Mouse (Mus musculus): ENCODE results near the gene Stk10.
A peak's percentile ranks its signal among the peaks of the same experiment; 100 is the strongest.

Stk10 gene

DNA sequence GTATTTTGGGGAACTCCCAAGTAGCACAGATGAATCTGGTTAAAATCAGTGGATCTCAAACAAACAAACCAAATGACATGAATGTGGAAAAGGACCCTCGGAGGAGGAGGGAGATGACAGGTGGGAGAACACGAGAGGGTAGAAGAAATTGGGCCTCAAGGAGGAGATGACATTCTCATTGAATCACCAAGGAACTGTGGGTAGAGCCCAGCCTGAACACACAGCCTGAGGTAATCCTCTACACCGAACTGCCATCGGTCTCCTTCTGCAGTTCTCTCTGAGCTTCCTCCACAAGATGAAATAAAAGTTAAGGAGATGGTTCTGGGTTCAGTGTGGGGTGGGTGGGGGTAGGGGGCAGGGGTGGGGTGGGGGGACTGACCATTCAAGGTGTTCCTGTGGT lies 6.1 kb upstream of the Stk10 start:
- no peak for DNase-seq

DNA sequence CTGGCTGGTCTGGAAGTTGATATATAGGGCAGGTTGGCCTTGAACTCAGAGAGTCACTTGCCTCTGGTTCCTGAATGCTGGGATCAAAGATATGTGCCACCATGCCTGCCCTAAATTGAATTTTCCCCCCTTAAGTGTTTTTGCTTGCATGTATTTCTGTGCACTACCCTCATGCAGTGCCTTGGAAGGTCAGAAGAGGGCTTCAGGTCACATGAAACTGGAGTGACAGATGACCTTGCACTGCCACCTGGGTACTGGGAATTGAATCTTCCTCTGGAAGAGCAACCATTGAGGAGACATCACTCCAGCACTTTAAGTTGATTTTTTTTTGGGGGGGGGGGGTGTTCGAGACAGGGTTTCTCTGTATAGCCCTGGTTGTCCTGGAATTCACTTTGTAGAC lies 3.0 kb upstream of the Stk10 start:
- DNase-seq = no peak

GRCm38 (mm10) chr11:32531871-32532764 lies 987 bp upstream of the Stk10 start, which contains the start of gene Efcab9:
Gene Efcab9, minus strand, starts transcription at chr11:32532081.
- no peak for DNase-seq

GRCm38 (mm10) chr11:32533482-32534261 lies 567 bp downstream of the Stk10 start:
- DNase-seq = peak; percentile 63 to 78

- no peak for DNase-seq
These were observed 1.5 kb downstream of the Stk10 start for GRCm38 (mm10) chr11:32534453-32535075.

- no peak for DNase-seq
These were observed 2.5 kb downstream of the Stk10 start for GRCm38 (mm10) chr11:32535646-32536045.

GRCm38 (mm10) chr11:32536954-32537353 lies 3.8 kb downstream of the Stk10 start:
- DNase-seq = no peak

DNA sequence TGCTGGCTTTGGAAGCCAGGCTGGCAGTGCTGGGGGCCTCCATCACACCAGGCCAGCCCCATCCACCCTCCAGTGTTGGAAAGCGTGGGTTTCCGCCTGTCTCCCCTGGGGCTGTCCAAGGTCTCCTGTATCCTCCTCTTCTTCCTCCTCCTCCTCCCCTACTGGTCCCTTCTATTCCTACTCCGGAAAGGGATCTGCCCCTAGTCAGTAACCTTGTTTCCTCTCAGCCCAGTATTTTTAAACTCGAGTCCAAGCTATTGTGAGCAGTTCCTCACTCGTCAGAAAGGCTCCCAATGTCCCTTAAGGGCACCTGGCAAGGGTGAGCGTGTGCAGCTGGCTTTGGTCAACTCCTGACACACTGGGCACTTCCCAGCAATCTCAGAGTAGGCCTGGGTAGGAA lies 5.3 kb downstream of the Stk10 start:
- no peak for DNase-seq

DNA sequence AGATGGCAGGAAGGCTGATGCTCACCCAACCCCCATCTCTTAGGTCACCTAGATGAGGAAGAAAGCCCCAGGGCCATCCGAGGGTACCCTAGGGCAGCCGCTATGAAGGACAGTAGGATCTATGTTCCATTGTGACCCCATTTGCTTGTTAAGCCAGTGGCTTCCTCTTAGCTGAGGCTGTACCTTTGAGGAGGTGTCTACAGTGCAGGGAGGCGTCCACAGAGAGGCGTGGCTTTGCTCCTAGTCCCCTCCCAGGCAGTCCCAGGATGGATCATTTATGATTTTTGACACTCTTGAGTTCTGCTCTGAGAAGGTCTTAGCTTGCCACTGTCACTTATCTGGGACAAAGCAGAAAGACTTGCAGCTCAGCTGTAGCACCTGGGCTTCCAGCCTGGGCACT lies 5.7 kb downstream of the Stk10 start:
- no peak for DNase-seq

DNA sequence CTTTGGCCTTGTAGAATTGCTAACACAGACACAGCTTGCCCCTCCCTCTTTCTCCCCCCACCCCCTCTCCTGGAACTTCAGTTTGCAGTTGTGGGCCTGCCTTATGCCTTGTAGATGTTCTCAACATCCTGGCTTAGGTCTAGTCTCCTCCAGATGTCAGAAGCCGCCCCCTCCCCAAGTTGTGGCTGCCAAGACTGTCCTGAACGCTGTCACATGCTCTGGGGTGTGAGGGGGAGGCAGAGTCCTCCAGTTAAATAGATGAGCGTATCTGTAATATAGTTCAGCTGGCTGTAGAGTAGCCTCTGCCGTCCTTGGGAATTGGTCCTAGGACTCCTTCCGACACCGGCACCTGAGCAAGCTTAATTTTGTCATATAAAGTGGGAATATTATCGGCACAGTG lies 6.6 kb downstream of the Stk10 start:
- no peak for DNase-seq

DNA sequence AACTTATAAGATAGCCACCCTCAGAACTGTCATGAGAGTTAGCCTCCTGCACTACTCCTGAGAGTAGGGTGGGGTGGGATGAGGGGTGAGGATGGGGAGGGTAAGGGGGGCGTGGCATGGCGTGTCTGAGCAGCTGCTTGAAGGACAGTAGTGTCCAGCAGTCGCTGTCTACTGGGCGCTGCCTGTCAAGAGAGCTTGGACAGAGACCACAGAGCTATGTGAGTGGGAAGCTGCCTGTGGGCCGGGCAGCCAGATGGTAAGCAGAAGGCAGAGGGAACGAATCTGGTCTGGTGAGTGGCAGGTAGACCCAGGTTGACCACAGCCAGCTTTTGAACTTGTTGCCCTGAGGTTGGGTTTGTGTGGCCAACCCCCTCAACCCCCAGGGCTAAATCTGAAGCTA lies 7.4 kb downstream of the Stk10 start:
- DNase-seq = no peak

DNA sequence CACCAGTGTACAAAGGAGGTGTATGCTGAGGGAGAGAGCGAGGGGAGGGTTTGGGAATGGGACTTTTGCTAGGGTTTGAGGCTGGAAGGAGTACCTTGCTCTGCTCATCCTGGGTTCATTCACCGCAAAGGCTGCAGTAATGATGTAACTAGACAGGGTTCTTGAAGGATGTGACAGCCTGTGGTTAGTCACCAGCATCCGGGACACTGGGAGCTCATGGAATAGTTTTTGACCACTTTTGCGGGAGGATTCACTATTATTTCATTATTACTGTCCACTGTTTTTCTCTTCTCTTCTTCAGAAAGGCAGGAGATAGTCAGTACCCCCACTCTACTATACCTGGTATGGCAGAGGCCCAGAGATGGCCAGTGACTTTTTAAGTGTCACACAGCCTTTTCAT lies 9.1 kb downstream of the Stk10 start:
- no peak for DNase-seq

DNA sequence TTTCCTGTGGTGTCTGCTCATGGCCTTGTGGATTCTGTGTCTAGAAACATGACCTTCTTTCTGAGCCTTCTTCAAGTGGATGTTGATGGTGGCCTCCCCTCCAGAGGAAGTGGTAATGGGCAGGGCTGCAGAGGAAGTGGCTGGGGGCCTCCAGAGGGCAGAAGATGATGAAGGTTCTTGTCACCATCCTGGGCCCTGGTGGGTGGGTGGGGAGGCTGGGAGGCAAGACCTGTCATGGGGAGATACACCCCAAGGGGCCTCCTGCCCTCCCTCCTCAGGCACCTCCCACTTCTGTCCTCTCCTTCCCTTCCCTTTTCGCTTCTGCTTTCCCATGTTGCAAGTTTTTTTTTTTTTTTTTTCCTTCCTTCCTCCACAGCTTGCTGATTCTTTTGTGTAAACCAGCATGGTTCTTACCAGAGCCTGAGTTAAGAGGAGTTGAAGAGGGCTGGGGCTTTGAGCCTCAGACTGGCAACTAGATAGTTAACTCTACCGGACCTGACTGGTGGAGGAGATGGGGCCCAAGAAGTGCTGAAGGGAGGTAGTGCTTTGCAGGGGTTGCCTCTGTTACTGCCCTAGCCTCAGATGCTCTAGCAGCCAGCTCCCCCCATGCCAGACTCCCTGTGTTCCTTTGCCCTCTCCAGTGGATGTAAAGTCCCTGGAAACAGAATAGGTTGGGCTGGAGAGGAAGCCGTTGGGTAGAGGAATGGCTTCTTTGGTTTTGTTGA lies 9.7 kb downstream of the Stk10 start:
- peak; percentile 76 to 83 for DNase-seq

- DNase-seq = peak; percentile 40 to 55
These were observed 10.9 kb downstream of the Stk10 start for GRCm38 (mm10) chr11:32544041-32544440.

- no peak for DNase-seq
These were observed 11.4 kb downstream of the Stk10 start for GRCm38 (mm10) chr11:32544497-32544896.

DNA sequence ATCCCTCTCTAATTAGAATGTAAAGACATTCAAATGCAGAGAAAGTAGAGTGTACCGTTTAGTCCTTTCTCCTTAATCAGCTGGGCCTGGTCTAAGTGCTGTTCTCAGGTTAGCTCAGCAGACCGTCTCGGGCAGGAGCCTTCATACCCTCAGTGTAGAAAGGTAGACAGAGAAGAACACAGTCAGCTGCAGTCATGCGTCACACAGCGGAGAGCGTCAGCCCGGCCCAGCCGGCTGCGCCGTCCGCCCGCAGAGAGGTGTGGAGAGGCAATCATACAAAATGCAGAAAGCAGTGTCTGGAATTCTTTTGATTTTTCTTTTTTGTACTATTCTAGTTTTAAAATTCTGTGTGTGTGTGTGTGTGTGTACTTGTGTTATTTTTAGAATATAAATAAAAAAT lies 12.5 kb downstream of the Stk10 start:
- DNase-seq = no peak

DNA sequence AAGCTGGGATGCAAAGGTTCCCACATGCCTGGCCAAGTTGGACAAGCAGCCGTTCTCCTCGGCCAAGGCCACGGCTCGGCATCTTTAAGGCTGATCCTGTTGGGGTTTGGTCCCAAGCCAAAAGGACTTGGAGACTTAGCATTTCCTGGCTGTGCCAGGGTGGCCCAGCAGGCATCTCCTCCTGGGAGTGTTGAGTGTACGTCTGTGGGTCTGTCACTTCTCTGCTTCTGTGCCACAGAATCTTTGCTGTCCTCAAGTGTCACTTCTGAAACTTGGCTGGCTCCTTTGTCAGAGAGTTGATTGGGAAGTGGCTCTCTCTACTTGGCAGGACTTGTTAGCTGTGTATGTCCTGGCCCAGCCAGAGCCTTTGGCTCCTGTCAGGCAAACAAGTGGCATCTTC lies 13.4 kb downstream of the Stk10 start:
- peak; percentile 47 to 62 for DNase-seq

- no peak for DNase-seq
These were observed 14.4 kb downstream of the Stk10 start for GRCm38 (mm10) chr11:32547391-32547947.

- DNase-seq = peak; percentile 59 to 70
These were observed 15.1 kb downstream of the Stk10 start for GRCm38 (mm10) chr11:32548240-32548639.

- no peak for DNase-seq
These were observed 16.1 kb downstream of the Stk10 start for GRCm38 (mm10) chr11:32549236-32549635.

DNA sequence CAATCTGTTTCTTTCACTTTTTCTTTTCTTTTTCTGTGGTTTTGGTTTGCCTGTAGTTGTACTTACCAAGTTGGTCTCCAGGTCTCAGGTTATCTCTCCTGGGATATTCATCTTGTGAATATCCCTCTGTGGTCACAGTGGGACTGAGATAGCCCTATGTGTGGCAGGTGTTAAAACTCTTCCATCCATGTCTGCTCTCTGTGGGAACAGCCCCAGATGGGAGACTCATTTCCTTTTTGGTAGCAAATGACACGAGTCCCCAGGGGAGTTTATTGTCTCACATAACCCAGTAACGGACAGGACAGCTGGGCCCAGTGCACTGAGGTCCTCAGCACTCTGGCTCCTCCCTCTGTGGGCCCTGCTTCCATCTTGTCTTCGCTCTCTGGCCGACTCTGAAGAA lies 17.0 kb downstream of the Stk10 start:
- DNase-seq = no peak

DNA sequence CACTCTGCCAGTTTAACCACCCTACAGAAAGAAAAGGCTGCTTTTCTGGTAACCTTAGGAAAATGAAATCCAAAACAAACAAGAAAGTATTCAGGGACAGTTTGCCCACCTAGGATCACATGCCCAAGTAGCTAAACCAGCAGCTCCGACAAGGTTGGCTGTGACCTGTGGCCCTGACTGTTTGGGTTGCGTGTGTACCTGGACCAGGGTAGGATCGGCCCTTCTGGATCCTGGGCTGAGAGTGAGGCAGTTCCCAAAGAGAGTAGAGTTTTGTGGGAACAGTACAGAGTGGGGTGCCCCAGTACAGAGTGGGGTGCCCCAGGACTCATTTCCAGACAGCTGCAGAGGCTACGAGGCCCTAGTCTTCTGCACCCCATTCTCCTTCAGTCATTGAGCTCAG lies 18.0 kb downstream of the Stk10 start:
- DNase-seq = no peak
